Mouse (Mus musculus) erythroblast, embryonic 14.5 days (primary cell): ENCODE measurements around the gene Chst2.

Experiments used
- GATA1 ChIP-seq: IDR thresholded peaks from 2 replicates; pipeline ENCODE4 v1.6.1; 2012; ENCODE audit warnings: low read length, inconsistent platforms, mixed read lengths
- TAL1 ChIP-seq: IDR thresholded peaks from 3 replicates; pipeline ENCODE4 v1.6.1; 2012; ENCODE audit warnings: low read length, inconsistent platforms, mixed read lengths

- TF ChIP-seq GATA1 (no peak), TAL1 (no peak)
These were observed 29.2 kb upstream of the Chst2 start for GRCm38 (mm10) chr9:95435506-95436293.
